Mouse (Mus musculus) macrophage (primary cell): ENCODE measurements around the gene Hs3st1. TPM values are rescaled to one million over a fixed set of nuclear protein-coding genes. Genes with fewer than 3 reads are reported as not detected.

Experiments used
- H3K27ac ChIP-seq: fragments of 350-480 bp; formaldehyde crosslinking; 2 replicates; pipeline ENCODE4 v1.9.0; 2021
- H3K36me3 ChIP-seq: fragments of 350-480 bp; formaldehyde crosslinking; 2 replicates; pipeline ENCODE4 v1.9.0; 2021; ENCODE audit errors: inconsistent target
- H3K4me3 ChIP-seq: fragments of 350-480 bp; formaldehyde crosslinking; 2 replicates; pipeline ENCODE4 v1.9.0; 2021; ENCODE audit errors: inconsistent target
- H3K79me2 ChIP-seq: fragments of 350-480 bp; formaldehyde crosslinking; 2 replicates; pipeline ENCODE4 v1.9.0; 2021; ENCODE audit errors: inconsistent target
- WGBS: methylation state at CpG from one replicate; pipeline ENCODE4 v1.1.7; 2026; ENCODE audit warnings: inconsistent platforms; ENCODE audit not compliant: missing documents; 5-methylcytosine and 5-hydroxymethylcytosine counted together
- polyA plus RNA-seq: library from polyadenylated mRNA; stranded (reverse); fragments of 250-400 nt; gene quantifications from 3 replicates; pipeline ENCODE4 v1.2.4, GENCODE M21; 2018; ENCODE audit warnings: inconsistent platforms

Hs3st1 gene
- polyA plus RNA-seq, 1 experiment from 2014 or later = 0.13 TPM

DNA sequence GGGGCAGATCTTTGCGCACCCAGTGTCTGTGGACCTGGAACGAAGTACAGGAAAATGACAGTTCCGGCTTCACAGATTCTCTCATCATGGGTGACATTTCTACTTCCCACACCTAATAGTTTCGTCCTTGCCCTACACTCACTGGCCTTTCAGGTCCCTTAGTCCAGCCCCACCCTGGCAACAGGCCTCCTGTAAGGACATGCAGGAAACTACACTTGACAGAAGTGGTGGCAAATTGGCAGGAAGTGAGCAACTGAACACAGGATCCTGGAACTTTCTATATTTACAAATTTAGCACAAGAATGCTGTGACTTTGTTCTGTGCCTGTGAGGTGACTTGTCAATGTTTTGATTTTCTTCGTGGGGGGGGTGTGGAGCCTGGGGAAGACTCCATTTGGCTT, 40.1 kb downstream of the Hs3st1 start:
- no peak overlapping the region for H3K4me3 ChIP-seq
- no peak overlapping the region for H3K27ac ChIP-seq
- H3K79me2 ChIP-seq = no peaks in the 10 kb centered on the region
- H3K36me3 ChIP-seq = no peaks in the 10 kb centered on the region
- WGBS = 23% methylated on average over 5 of the region's 5 CpGs

DNA sequence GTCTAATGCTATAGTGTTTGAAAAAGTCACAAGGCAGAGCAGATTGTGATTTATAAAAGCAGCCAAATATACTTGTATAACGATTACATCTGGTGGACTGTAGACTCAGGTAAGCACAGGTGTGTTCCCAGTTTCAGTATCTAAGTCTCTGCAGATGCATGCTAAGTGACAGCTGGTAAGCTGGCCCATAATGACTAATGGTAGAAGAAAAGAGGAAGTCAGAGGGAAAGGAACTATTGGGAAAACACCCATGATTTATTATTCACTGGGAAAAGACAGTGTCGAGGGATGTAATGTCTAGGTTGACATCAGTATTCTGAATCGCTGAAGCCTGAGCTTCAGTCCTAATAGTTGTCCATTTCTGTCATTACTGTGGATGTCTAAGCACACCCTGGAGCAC, 49.7 kb downstream of the Hs3st1 start:
- Histone ChIP-seq H3K36me3 (no peaks in the 10 kb centered on the region), H3K79me2 (no peaks in the 10 kb centered on the region), H3K4me3 (no peak overlapping the region), H3K27ac (no peak overlapping the region)
- WGBS = 42% methylated on average over 3 of the region's 3 CpGs

GRCm38 (mm10) chr5:39660826-39661225, 94.4 kb downstream of the Hs3st1 start:
- 47% methylated on average over 4 of the region's 4 CpGs for WGBS
- Histone ChIP-seq H3K4me3 (no peak overlapping the region), H3K27ac (no peak overlapping the region), H3K79me2 (no peaks in the 10 kb centered on the region), H3K36me3 (no peaks in the 10 kb centered on the region)

DNA sequence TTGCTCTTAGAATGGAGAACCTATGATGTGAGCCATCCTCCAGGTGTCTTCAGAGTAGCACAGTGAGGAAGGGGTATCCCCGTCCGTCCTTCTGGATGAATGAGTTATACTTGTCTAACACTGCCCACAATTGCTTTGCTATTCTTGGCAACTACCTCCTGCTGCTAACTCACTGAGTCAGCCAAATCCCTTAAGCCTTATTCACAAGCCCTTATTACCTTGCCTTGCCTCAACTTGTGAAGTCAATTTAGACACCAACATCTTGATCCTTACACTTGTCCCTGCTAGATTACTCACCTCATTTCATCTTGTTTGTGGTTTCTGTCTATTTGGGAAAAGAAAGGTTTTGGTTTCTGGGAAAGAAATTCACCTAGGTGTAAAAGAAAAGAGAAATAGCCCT, 95.9 kb downstream of the Hs3st1 start:
- H3K36me3 ChIP-seq = no peaks in the 10 kb centered on the region
- WGBS = 85% methylated on average over 2 of the region's 2 CpGs
- no peak overlapping the region for H3K27ac ChIP-seq
- H3K4me3 ChIP-seq = no peak overlapping the region
- no peaks in the 10 kb centered on the region for H3K79me2 ChIP-seq

GRCm38 (mm10) chr5:39644827-39645380, 110.4 kb downstream of the Hs3st1 start:
- Histone ChIP-seq H3K27ac (no peak overlapping the region), H3K4me3 (peak overlapping the region; percentile 18; the same call in 1 of the 2 replicates), H3K36me3 (no peaks in the 10 kb centered on the region), H3K79me2 (no peaks in the 10 kb centered on the region)
- WGBS = 1% methylated on average over 28 of the region's 28 CpGs

- H3K36me3 ChIP-seq = no peaks in the 10 kb centered on the region
- H3K79me2 ChIP-seq = no peaks in the 10 kb centered on the region
- H3K4me3 ChIP-seq = peak overlapping the region; percentile 18; the same call in 1 of the 2 replicates
- no peak overlapping the region for H3K27ac ChIP-seq
- 2% methylated on average over 56 of the region's 56 CpGs for WGBS
These were observed 111.1 kb downstream of the Hs3st1 start for GRCm38 (mm10) chr5:39643924-39644826.

DNA sequence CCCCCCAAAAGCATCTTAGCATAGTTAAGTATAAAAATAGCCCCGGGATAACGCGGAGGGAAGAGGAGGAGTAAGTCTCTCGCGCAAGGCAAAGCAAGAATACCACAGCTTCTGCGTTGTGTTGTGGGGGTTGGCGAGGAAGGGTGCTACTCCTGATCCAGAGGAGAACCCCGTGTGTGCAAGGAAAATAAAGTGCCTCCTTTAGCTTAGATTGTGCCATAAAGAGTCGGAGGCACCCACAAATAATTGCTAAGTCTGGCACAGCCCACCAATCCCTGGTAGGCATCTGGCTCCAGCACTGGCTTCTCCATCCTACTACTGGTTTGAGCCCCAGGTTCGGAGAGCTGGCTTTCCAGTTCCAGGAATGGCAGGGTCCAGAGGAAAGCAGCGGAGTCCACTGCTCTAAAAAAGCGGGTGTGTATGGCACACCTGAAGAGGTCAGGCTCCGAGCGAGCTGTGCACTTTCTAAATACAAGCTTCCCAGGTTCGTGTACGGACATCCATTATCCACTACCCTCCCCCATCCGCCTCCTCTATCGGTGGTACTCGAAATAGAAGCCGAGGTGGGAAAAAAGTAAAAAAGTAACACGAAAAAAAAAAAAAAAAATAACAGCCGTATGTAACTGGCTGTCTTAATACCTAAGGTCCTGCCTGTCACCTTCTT, 111.9 kb downstream of the Hs3st1 start:
- H3K79me2 ChIP-seq = no peaks in the 10 kb centered on the region
- H3K4me3 ChIP-seq = no peak overlapping the region; the same call in 1 of the 2 replicates
- H3K27ac ChIP-seq = no peak overlapping the region
- 6% methylated on average over 22 of the region's 22 CpGs for WGBS
- H3K36me3 ChIP-seq = no peaks in the 10 kb centered on the region

- Histone ChIP-seq H3K36me3 (no peaks in the 10 kb centered on the region), H3K79me2 (no peaks in the 10 kb centered on the region), H3K4me3 (no peak overlapping the region), H3K27ac (no peak overlapping the region)
- 81% methylated on average over 5 of the region's 6 CpGs for WGBS
These were observed 113.0 kb downstream of the Hs3st1 start for GRCm38 (mm10) chr5:39642222-39642770.

DNA sequence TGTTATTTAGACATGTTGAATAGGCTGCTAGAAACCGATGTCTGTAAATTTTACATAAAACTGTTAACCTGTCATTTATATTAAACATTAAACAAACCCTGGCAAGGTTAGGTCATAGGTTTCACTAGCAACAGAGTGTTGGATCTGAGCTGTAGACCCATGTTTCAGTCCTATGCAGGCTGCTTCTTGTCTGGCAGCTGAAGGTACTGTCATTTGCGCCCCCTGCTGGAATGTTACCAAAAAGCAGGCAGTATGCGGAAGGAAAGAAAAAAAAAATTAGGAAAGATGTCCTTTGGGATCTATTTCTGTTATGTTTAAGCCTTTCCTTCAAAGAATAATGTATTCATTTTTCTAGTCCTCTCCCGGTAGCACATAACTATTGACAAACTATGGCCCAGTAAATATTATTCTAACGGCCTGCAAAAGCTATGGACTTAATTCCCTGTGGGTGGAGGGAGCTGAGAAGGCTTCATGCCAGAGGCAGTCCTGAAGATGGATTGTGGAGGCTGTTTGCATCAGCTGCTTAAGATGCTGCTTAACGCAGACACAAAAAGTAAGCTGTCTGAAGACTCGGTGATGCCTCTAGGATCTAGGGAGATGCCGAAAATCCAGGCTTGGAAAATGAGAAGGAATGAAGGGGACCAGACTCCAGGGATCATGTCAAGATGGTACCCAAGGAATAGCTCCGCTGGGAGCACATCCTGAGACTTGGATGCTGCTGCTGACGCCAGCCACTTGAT, 115.7 kb downstream of the Hs3st1 start:
- Histone ChIP-seq H3K4me3 (no peak overlapping the region), H3K27ac (no peak overlapping the region), H3K79me2 (no peaks in the 10 kb centered on the region), H3K36me3 (no peaks in the 10 kb centered on the region)
- WGBS = 70% methylated on average over 9 of the region's 10 CpGs

- Histone ChIP-seq H3K27ac (no peak overlapping the region), H3K79me2 (no peaks in the 10 kb centered on the region), H3K36me3 (no peaks in the 10 kb centered on the region), H3K4me3 (no peak overlapping the region)
- 89% methylated on average over 5 of the region's 5 CpGs for WGBS
These were observed 116.3 kb downstream of the Hs3st1 start for GRCm38 (mm10) chr5:39638926-39639325.

DNA sequence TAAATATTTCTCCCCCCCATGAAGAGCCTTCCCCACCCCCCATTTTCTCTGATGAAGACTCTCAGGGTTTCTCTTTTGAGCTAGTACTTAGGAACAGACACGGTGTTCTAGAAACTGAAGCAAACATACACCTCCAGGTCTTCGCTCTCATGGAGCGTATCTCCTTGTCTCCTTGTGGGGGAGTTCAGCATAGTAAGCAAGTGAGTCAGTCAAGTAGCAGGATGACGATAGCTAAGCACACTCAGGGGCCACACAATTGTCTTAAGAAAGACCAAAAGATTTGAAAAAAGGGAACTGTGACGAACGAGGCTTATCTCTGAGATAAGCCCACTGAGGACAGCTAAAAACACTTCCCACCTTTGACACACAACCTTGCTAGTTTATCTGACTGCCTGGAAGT, 117.4 kb downstream of the Hs3st1 start:
- 63% methylated on average over 6 of the region's 6 CpGs for WGBS
- no peaks in the 10 kb centered on the region for H3K79me2 ChIP-seq
- H3K36me3 ChIP-seq = no peaks in the 10 kb centered on the region
- H3K27ac ChIP-seq = no peak overlapping the region
- H3K4me3 ChIP-seq = no peak overlapping the region

- Histone ChIP-seq H3K4me3 (no peak overlapping the region), H3K36me3 (no peaks in the 10 kb centered on the region), H3K27ac (no peak overlapping the region), H3K79me2 (no peaks in the 10 kb centered on the region)
- WGBS = 72% methylated on average over 3 of the region's 3 CpGs
These were observed 119.2 kb downstream of the Hs3st1 start for GRCm38 (mm10) chr5:39636090-39636489.

DNA sequence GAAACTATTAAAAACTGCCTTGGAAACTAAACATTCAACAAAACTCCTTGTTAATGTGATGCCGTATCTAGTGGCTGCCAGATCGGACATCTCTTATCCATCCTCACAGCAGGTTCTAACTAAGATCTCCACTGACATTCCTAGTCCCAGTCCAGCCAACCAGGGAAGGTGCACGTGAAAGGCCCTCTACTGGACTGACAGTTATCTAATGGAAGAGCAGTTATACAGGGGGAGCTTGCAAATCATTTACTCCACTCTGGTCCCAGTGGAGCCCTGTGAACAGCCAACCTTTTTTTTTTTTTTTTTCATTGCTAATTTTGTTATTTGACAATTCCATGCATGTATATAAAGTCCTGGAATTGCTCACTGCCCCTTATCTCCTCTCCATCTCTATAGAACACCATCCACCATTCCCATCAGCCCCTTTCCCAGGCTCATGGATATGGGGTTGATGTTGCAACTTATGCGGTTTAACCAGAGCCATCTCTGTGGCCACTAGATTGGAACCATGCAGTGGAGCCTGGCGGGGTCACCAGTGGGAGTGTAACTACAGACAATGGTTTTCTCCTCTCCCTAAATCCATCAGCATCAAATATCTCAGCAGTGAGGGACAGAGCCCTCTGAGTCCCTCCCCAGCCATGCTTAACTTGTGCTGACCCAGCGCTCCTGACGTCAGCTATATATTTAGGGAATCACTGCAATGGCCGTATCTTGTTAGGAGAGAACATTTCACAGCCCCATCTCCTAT, 120.8 kb downstream of the Hs3st1 start:
- Histone ChIP-seq H3K79me2 (no peaks in the 10 kb centered on the region), H3K4me3 (no peak overlapping the region), H3K36me3 (no peaks in the 10 kb centered on the region), H3K27ac (no peak overlapping the region)
- WGBS = 91% methylated on average over 8 of the region's 8 CpGs

- Histone ChIP-seq H3K36me3 (no peaks in the 10 kb centered on the region), H3K27ac (no peak overlapping the region), H3K4me3 (no peak overlapping the region), H3K79me2 (no peaks in the 10 kb centered on the region)
- WGBS = 78% methylated on average over 1 of the region's 1 CpGs
These were observed 122.1 kb downstream of the Hs3st1 start for GRCm38 (mm10) chr5:39633206-39633605.
